ENCODE assay signal across 8 mouse cellular contexts in the genomic region with DNA sequence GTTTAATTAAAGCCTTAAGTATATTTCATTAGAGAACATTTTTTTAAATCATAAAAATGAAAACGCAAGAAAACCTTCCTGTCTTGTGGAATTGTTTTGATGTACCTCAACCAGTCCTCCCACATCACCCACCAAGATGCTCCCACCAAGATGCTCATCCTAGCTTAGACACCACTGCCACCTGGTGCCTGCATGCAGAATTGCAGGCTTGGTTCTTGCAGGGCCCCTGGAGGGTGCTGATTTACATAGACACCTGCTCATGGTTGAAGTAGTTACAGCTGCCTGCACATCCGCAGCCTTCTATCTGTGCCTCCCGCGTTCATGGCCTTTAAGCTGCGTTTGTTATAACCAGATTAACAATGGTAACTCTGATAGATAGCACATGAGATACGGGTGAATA.
DNase-seq lines count a peak whose midpoint lies in the region; ATAC-seq lines count a peak whose summit lies in the region.

No protein-coding gene starts in this region.

- H3K27ac ChIP-seq in kidney, embryonic 14.5 days (ENCODE audit: low read depth, low read length), result no peak overlapping the region
- H3K27ac ChIP-seq in forebrain, embryonic 13.5 days, result no peak overlapping the region

- H3K4me3 ChIP-seq in kidney, embryonic 14.5 days (ENCODE audit: low read length), result no peak overlapping the region
- no peak overlapping the region for H3K4me3 ChIP-seq in forebrain, embryonic 13.5 days

- no peaks in the 10 kb centered on the region for H3K36me3 ChIP-seq in kidney, embryonic 14.5 days (ENCODE audit: control insufficient read depth, insufficient read depth, low read length)
- H3K36me3 ChIP-seq in forebrain, embryonic 13.5 days (ENCODE audit: poor library complexity, severe bottlenecking), result no peaks in the 10 kb centered on the region

- H3K4me1 ChIP-seq in kidney, embryonic 14.5 days (ENCODE audit: control insufficient read depth, insufficient read depth, low read length), result no peaks in the 10 kb centered on the region
- H3K4me1 ChIP-seq in forebrain, embryonic 13.5 days, result peaks cover 20% of the 10 kb centered on the region

- H3K27me3 ChIP-seq in kidney, embryonic 14.5 days (ENCODE audit: control insufficient read depth, insufficient read depth, low read length), result no peaks in the 10 kb centered on the region
- H3K27me3 ChIP-seq in forebrain, embryonic 13.5 days, result no peaks in the 10 kb centered on the region

- intact Hi-C loops in heart, postnatal 36 days (cut with DNase I), result loop anchor here (1.0 to 10.0 kb wide), 7 partner anchors 148 to 953 kb away; no protein-coding TSS in a partner anchor

- no peak overlapping the region for H3K9ac ChIP-seq in kidney, embryonic 14.5 days (ENCODE audit: low read depth, low read length)
- H3K9ac ChIP-seq in forebrain, embryonic 13.5 days, result no peak overlapping the region

- H3K9me3 ChIP-seq in kidney, embryonic 14.5 days (ENCODE audit: control insufficient read depth, low read length), result no peaks in the 10 kb centered on the region
- no peaks in the 10 kb centered on the region for H3K9me3 ChIP-seq in forebrain, embryonic 13.5 days (replicated peaks)

- WGBS in kidney, embryonic 14.5 days, result 24% methylated on average over 6 of the region's 6 CpGs
- 22% methylated on average over 6 of the region's 6 CpGs for WGBS in forebrain, embryonic 13.5 days

- H3K4me2 ChIP-seq in kidney, embryonic 14.5 days (replicated peaks; ENCODE audit: low read depth, low read length), result no peak overlapping the region
- no peak overlapping the region for H3K4me2 ChIP-seq in forebrain, embryonic 13.5 days

- ATAC-seq in kidney, embryonic 14.5 days (ENCODE audit: low FRiP score, low TSS enrichment), result no peak
- peak; percentile 58 for ATAC-seq in forebrain, embryonic 13.5 days

- peak; percentile 23 for DNase-seq in kidney, adult 11 months
- DNase-seq in brain, adult 2 months (ENCODE audit: low read depth, low spot score), result peak; percentile 86
- peak; percentile 73 to 77 for DNase-seq in heart, postnatal 36 days
- peak; percentile 49 to 73 for DNase-seq in left cerebral cortex, adult 8-10 months (ENCODE audit: low spot score in 2 of 2)
- DNase-seq in naive thymus-derived CD4-positive, alpha-beta T cell, adult 2 months (ENCODE audit: low read depth), result peak; percentile 24
- DNase-seq in thymus, postnatal 14 days, result peak; percentile 43

Comparison
In these comparisons a context has a peak if more than half of its experiments do, and no peak if none do; other contexts are left out.
1. DNase-seq: peak in every context shown above with its lines; median percentile 86 in brain, adult 2 months; 75 in heart, postnatal 36 days; 61 in left cerebral cortex, adult 8-10 months; 43 in thymus, postnatal 14 days; 24 in naive thymus-derived CD4-positive, alpha-beta T cell, adult 2 months; 23 in kidney, adult 11 months.